32 mouse cellular contexts compared by ENCODE assay signal in genomic region chr19:39005132-39005531, GRCm38 (mm10). TPM values are rescaled to one million over a fixed set of nuclear protein-coding genes. Genes with fewer than 3 reads are reported as not detected.
A peak's percentile ranks its signal among the peaks of the same experiment; 100 is the strongest.
DNase-seq lines count a peak whose midpoint lies in the region; ATAC-seq and TF ChIP-seq lines count a peak whose summit lies in the region.
"Had no signal": no experiment of that assay in that cellular context is flagged by ENCODE, and none has a peak within 500 bp of the region (broad histone marks: within the 10 kb centered on the region; RNA-seq: fewer than 3 reads in every experiment).

No protein-coding gene starts in this region.

- H3K9me3 ChIP-seq in liver, embryonic 11.5 days (ENCODE audit: control insufficient read depth, low read length), result no peaks in the 10 kb centered on the region
- H3K9me3 ChIP-seq in intestine, embryonic 16.5 days (ENCODE audit: control insufficient read depth, low read length), result no peaks in the 10 kb centered on the region
- H3K9me3 ChIP-seq: embryonic facial prominence, embryonic 12.5 days; embryonic facial prominence, embryonic 15.5 days; heart, embryonic 10.5 days; heart, embryonic 13.5 days had no signal

- no peak for ATAC-seq in liver, embryonic 11.5 days (replicated peaks; ENCODE audit: low FRiP score)
- ATAC-seq in intestine, embryonic 16.5 days, result peak; percentile 86
- ATAC-seq: activated CD4-positive, CD25-positive, alpha-beta regulatory T cell, adult 4 months; forebrain, embryonic 14.5 days; forebrain, postnatal 0 days had no signal

- H3K79me2 ChIP-seq in liver, adult 2 months (ENCODE audit: control insufficient read depth, insufficient read depth, low read length), result no peaks in the 10 kb centered on the region; the same call in 1 of the 2 replicates

- H3K4me3 ChIP-seq in liver, adult 2 months (ENCODE audit: insufficient read depth, low read depth, low read length), result peak overlapping the region; percentile 23; the same call in 1 of the 2 replicates
- no peak overlapping the region for H3K4me3 ChIP-seq in liver, embryonic 11.5 days (ENCODE audit: low read depth, low read length)
- H3K4me3 ChIP-seq in intestine, embryonic 16.5 days (ENCODE audit: low read length), result no peak overlapping the region
- H3K4me3 ChIP-seq in small intestine, adult 2 months (ENCODE audit: low read depth, low read length), result no peak overlapping the region
- H3K4me3 ChIP-seq: embryonic facial prominence, embryonic 12.5 days; embryonic facial prominence, embryonic 15.5 days; gastrocnemius, adult 2 months; heart, adult 2 months; heart, embryonic 10.5 days; heart, embryonic 13.5 days had no signal

- TF ChIP-seq POLR2A in liver, adult 2 months (IDR thresholded peaks at IDR 0.05; ENCODE audit: extremely low read depth, insufficient read depth, low read length), result no peak
- TF ChIP-seq POLR2A in small intestine, adult 2 months (IDR thresholded peaks at IDR 0.05; ENCODE audit: low read depth, low read length), result no peak

- 22% methylated on average over 1 of the region's 1 CpGs for WGBS in liver, adult 2 months
- 87% methylated on average over 1 of the region's 1 CpGs for WGBS in liver, embryonic 11.5 days
- WGBS in intestine, embryonic 16.5 days, result 59% methylated on average over 1 of the region's 1 CpGs
- 27% methylated on average over 1 of the region's 1 CpGs for WGBS in small intestine, adult 2 months

- no peak overlapping the region for H3K9ac ChIP-seq in liver, adult 2 months (ENCODE audit: low read depth, low read length)
- H3K9ac ChIP-seq in liver, embryonic 11.5 days (ENCODE audit: low read depth, low read length), result no peak overlapping the region
- no peak overlapping the region for H3K9ac ChIP-seq in intestine, embryonic 16.5 days (ENCODE audit: low read depth, low read length)
- H3K9ac ChIP-seq: embryonic facial prominence, embryonic 12.5 days; embryonic facial prominence, embryonic 15.5 days; forebrain, postnatal 0 days; heart, embryonic 13.5 days; hindbrain, embryonic 14.5 days had no signal

- H3K36me3 ChIP-seq in liver, adult 2 months (ENCODE audit: control insufficient read depth, insufficient read depth, low read length), result no peaks in the 10 kb centered on the region
- H3K36me3 ChIP-seq in liver, embryonic 11.5 days (ENCODE audit: control insufficient read depth, insufficient read depth, low read length), result no peaks in the 10 kb centered on the region
- no peaks in the 10 kb centered on the region for H3K36me3 ChIP-seq in intestine, embryonic 16.5 days (ENCODE audit: control insufficient read depth, insufficient read depth, low read length)
- H3K36me3 ChIP-seq in small intestine, adult 2 months (ENCODE audit: control insufficient read depth, insufficient read depth, low read length), result no peaks in the 10 kb centered on the region
- H3K36me3 ChIP-seq: embryonic facial prominence, embryonic 12.5 days; embryonic facial prominence, embryonic 15.5 days; heart, embryonic 10.5 days; heart, embryonic 13.5 days had no signal

- peak; percentile 95 for DNase-seq in liver, adult 2 months (ENCODE audit: extremely low read depth, low read depth, low spot score)
- DNase-seq in liver, embryonic 11.5 days (ENCODE audit: low spot score), result no peak
- DNase-seq in gastrocnemius, adult 8-10 months (ENCODE audit: low spot score in 2 of 2), result no peak
- DNase-seq in cerebellum, adult 8-10 months, result no peak
- DNase-seq in adipocyte (ENCODE audit: low spot score), result no peak
- DNase-seq: adrenal gland, postnatal 10 days; adrenal gland, postnatal 36 days; cerebellum, adult 18-20 months; cerebellum, adult 9-11 months; cerebellum, postnatal 25 days; forebrain, postnatal 0 days; gastrocnemius, adult 2 months; gastrocnemius, postnatal 25 days; heart, adult 2 months; heart, postnatal 14 days; heart, postnatal 4 days had no signal

- peaks cover 11% of the 10 kb centered on the region for H3K4me1 ChIP-seq in liver, adult 2 months (ENCODE audit: control insufficient read depth, insufficient read depth, low read length)
- no peaks in the 10 kb centered on the region for H3K4me1 ChIP-seq in liver, embryonic 11.5 days (replicated peaks; ENCODE audit: control insufficient read depth, insufficient read depth, low read length)
- no peaks in the 10 kb centered on the region for H3K4me1 ChIP-seq in intestine, embryonic 16.5 days (ENCODE audit: control insufficient read depth, insufficient read depth, low read length)
- H3K4me1 ChIP-seq in small intestine, adult 2 months (ENCODE audit: control insufficient read depth, insufficient read depth, insufficient read length, low read length), result peaks cover 14% of the 10 kb centered on the region; the same call in 1 of the 2 replicates
- H3K4me1 ChIP-seq: embryonic facial prominence, embryonic 12.5 days; embryonic facial prominence, embryonic 15.5 days; heart, embryonic 10.5 days; heart, embryonic 13.5 days had no signal

- H3K4me2 ChIP-seq in liver, embryonic 11.5 days, result no peak overlapping the region
- no peak overlapping the region for H3K4me2 ChIP-seq in intestine, embryonic 16.5 days (ENCODE audit: low read depth, low read length)
- H3K4me2 ChIP-seq: embryonic facial prominence, embryonic 12.5 days; embryonic facial prominence, embryonic 15.5 days; heart, embryonic 13.5 days; hindbrain, embryonic 14.5 days had no signal

- no peak overlapping the region; the same call in 1 of the 2 replicates for H3K27ac ChIP-seq in liver, adult 2 months (replicated peaks; ENCODE audit: insufficient read depth, low read depth, low read length)
- no peak overlapping the region for H3K27ac ChIP-seq in liver, embryonic 11.5 days (ENCODE audit: low read depth, low read length)
- no peak overlapping the region for H3K27ac ChIP-seq in intestine, embryonic 16.5 days (ENCODE audit: low read length)
- peak overlapping the region; percentile 46; the same call in 1 of the 2 replicates for H3K27ac ChIP-seq in small intestine, adult 2 months (ENCODE audit: insufficient read depth, low read depth, low read length)
- H3K27ac ChIP-seq: embryonic facial prominence, embryonic 12.5 days; embryonic facial prominence, embryonic 15.5 days; gastrocnemius, adult 2 months; heart, adult 2 months; heart, embryonic 10.5 days; heart, embryonic 13.5 days; hindbrain, embryonic 14.5 days had no signal

- no peak for TF ChIP-seq CTCF in liver, adult 2 months (IDR thresholded peaks at IDR 0.05; ENCODE audit: low read depth, low read length)
- TF ChIP-seq CTCF in small intestine, adult 2 months (IDR thresholded peaks at IDR 0.05; ENCODE audit: extremely low read depth, insufficient read length, insufficient replicate concordance, low read depth, low read length), result no peak

- H3K27me3 ChIP-seq in liver, adult 2 months (ENCODE audit: control insufficient read depth, insufficient read depth, low read length), result no peaks in the 10 kb centered on the region
- no peaks in the 10 kb centered on the region for H3K27me3 ChIP-seq in liver, embryonic 11.5 days (replicated peaks; ENCODE audit: control insufficient read depth, insufficient read depth, low read length)
- no peaks in the 10 kb centered on the region for H3K27me3 ChIP-seq in intestine, embryonic 16.5 days (replicated peaks; ENCODE audit: control insufficient read depth, insufficient read depth, low read length)
- no peaks in the 10 kb centered on the region for H3K27me3 ChIP-seq in small intestine, adult 2 months (ENCODE audit: control insufficient read depth, insufficient read depth, low read length)
- H3K27me3 ChIP-seq: embryonic facial prominence, embryonic 12.5 days; embryonic facial prominence, embryonic 15.5 days; heart, embryonic 13.5 days had no signal

RNA-seq across cellular contexts. Expression of gene Cyp2c55, which starts 1.7 kb away (rescaled TPM):
- 17.3 and 55.8 TPM in 2 replicates for total RNA-seq in liver, adult 2 months (2014; rRNA removed)
- 3.5 and 11.6 TPM in 2 replicates for polyA plus RNA-seq in liver, adult 2 months (2012; rRNA removed)
- not detected in 2 replicates for polyA plus RNA-seq in liver, embryonic 11.5 days (2014; fragmentation: Nextera tagmentation; extraction: Ambion mirVana)
- polyA plus RNA-seq in intestine, embryonic 16.5 days (2015; fragmentation: Nextera tagmentation; extraction: Ambion mirVana), result 1.1 TPM in 2 replicates
- 13.4 and 16.3 TPM in 2 replicates for polyA plus RNA-seq in small intestine, adult 2 months (2012; rRNA removed)
- total RNA-seq in gastrocnemius, adult 8-10 months (2022), result not detected
- total RNA-seq: common myeloid progenitor, adult 5-6 weeks; forebrain, postnatal 0 days; gastrocnemius, adult 2 months; gastrocnemius, postnatal 25 days; heart, adult 2 months; heart, postnatal 14 days; heart, postnatal 4 days had no signal
- polyA plus RNA-seq: activated CD4-positive, CD25-positive, alpha-beta regulatory T cell, adult 4 months; embryonic facial prominence, embryonic 12.5 days; embryonic facial prominence, embryonic 15.5 days; forebrain, embryonic 11.5 days; forebrain, embryonic 14.5 days; forebrain, postnatal 0 days; frontal cortex, adult 2 months; gonadal fat pad, adult 2 months; heart, adult 2 months; heart, embryonic 13.5 days; hindbrain, embryonic 11.5 days; hindbrain, embryonic 14.5 days had no signal

RNA-seq across cellular contexts. Expression of gene Cyp2c65, which starts 55.7 kb away (rescaled TPM):
- total RNA-seq in liver, adult 2 months (2014; rRNA removed), result 0.09 TPM in 1 of 2 replicates, not detected in the other
- not detected in 2 replicates for polyA plus RNA-seq in liver, adult 2 months (2012; rRNA removed)
- not detected in 2 replicates for polyA plus RNA-seq in liver, embryonic 11.5 days (2014; fragmentation: Nextera tagmentation; extraction: Ambion mirVana)
- polyA plus RNA-seq in intestine, embryonic 16.5 days (2015; fragmentation: Nextera tagmentation; extraction: Ambion mirVana), result 13.6 and 14.8 TPM in 2 replicates
- polyA plus RNA-seq in small intestine, adult 2 months (2012; rRNA removed), result 52.8 and 87.8 TPM in 2 replicates
- total RNA-seq in gastrocnemius, adult 8-10 months (2022), result not detected
- total RNA-seq: adrenal gland, adult 18-20 months; adrenal gland, postnatal 10 days; adrenal gland, postnatal 36 days; common myeloid progenitor, adult 5-6 weeks; ES-E14; forebrain, postnatal 0 days; gastrocnemius, adult 2 months; gastrocnemius, postnatal 25 days; heart, adult 2 months; heart, postnatal 14 days; heart, postnatal 4 days had no signal
- polyA plus RNA-seq: activated CD4-positive, CD25-positive, alpha-beta regulatory T cell, adult 4 months; embryonic facial prominence, embryonic 12.5 days; embryonic facial prominence, embryonic 15.5 days; forebrain, embryonic 11.5 days; forebrain, embryonic 14.5 days; forebrain, postnatal 0 days; frontal cortex, adult 2 months; gonadal fat pad, adult 2 months; heart, adult 2 months; heart, embryonic 10.5 days; heart, embryonic 13.5 days; hindbrain, embryonic 11.5 days; hindbrain, embryonic 14.5 days had no signal

Comparison
In these comparisons a context has a peak if more than half of its experiments do, and no peak if none do; other contexts are left out.
1. RNA of gene Cyp2c65, which starts 55.7 kb away (polyA plus RNA-seq): 52.8 to 87.8 TPM in small intestine, adult 2 months and 13.6 to 14.8 TPM in intestine, embryonic 16.5 days; not detected in liver, embryonic 11.5 days and not detected in liver, adult 2 months; every median in the first group is over 10 times any median in the second.